Mouse (Mus musculus) megakaryocyte, embryonic 14.5 days (primary cell): ENCODE results near the gene Bgn.

Experiments
- FLI1 ChIP-seq: IDR thresholded peaks from 2 replicates; pipeline ENCODE4 v1.6.1; 2012; ENCODE audit warnings: low read length, inconsistent platforms, mixed read lengths
- GATA1 ChIP-seq: IDR thresholded peaks from 3 replicates; pipeline ENCODE4 v1.6.1; 2012; ENCODE audit warnings: mixed read lengths, low read length, inconsistent platforms, borderline replicate concordance

DNA sequence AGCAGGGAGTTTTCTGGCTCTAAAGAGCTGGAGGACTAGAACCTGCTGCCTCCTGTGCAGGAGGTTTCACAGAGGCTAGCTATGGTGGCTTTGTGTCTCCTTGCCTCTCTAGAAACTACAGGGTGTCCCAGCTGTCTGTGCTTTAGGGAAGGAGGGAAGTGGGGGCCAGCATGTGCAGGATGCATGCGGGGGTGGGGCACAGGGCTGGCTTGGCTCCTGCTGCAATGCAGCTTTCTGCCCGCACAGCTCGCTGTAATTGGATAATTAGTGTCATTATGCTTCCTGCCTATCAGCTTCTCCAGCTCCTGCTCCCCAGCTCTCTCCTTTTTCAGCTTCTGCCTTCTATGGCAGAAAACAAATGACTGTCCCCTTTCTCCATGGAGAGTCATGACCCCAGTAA lies 29.5 kb downstream of the Bgn start:
- no peak for TF ChIP-seq GATA1
- no peak for TF ChIP-seq FLI1
